Mouse (Mus musculus): ENCODE results near the gene Fabp2. TPM values are rescaled to one million over a fixed set of nuclear protein-coding genes. Genes with fewer than 3 reads are reported as not detected.

The Fabp2 gene
- polyA plus RNA-seq, 1 experiment from 2014 or later = 16.5 TPM

- Histone ChIP-seq H3K27ac (ENCODE audit: low read length) (no peak overlapping the region), H3K4me2 (ENCODE audit: low read depth, low read length) (no peak overlapping the region), H3K9ac (ENCODE audit: low read depth, low read length) (no peak overlapping the region), H3K4me3 (ENCODE audit: low read depth, low read length) (no peak overlapping the region), H3K27me3 (ENCODE audit: control insufficient read depth, insufficient read depth, low read depth, low read length) (no peaks in the 10 kb centered on the region), H3K4me1 (ENCODE audit: control insufficient read depth, low read depth, low read length) (no peaks in the 10 kb centered on the region), H3K36me3 (ENCODE audit: control insufficient read depth, insufficient read depth) (no peaks in the 10 kb centered on the region), H3K9me3 (replicated peaks; ENCODE audit: control insufficient read depth, low read length) (no peaks in the 10 kb centered on the region)
- WGBS (ENCODE audit: insufficient replicate concordance) = 66% methylated on average over 3 of the region's 3 CpGs
- no peak for ATAC-seq (ENCODE audit: low read depth)
These were observed 17.3 kb upstream of the Fabp2 start for GRCm38 (mm10) chr3:122877543-122877942.

- no peaks in the 10 kb centered on the region for H3K9me3 ChIP-seq (replicated peaks; ENCODE audit: control insufficient read depth, low read length)
- H3K4me2 ChIP-seq (ENCODE audit: low read depth, low read length) = no peak overlapping the region
- H3K36me3 ChIP-seq (ENCODE audit: control insufficient read depth, insufficient read depth) = no peaks in the 10 kb centered on the region
- H3K9ac ChIP-seq (ENCODE audit: low read depth, low read length) = no peak overlapping the region
- no peak overlapping the region for H3K27ac ChIP-seq (ENCODE audit: low read length)
- WGBS (ENCODE audit: insufficient replicate concordance) = 69% methylated on average over 8 of the region's 8 CpGs
- H3K4me1 ChIP-seq (ENCODE audit: control insufficient read depth, low read depth, low read length) = no peaks in the 10 kb centered on the region
- H3K27me3 ChIP-seq (ENCODE audit: control insufficient read depth, insufficient read depth, low read depth, low read length) = no peaks in the 10 kb centered on the region
- no peak for ATAC-seq (ENCODE audit: low read depth)
- H3K4me3 ChIP-seq (ENCODE audit: low read depth, low read length) = no peak overlapping the region
These were observed 16.1 kb upstream of the Fabp2 start for GRCm38 (mm10) chr3:122878705-122879315.

DNA sequence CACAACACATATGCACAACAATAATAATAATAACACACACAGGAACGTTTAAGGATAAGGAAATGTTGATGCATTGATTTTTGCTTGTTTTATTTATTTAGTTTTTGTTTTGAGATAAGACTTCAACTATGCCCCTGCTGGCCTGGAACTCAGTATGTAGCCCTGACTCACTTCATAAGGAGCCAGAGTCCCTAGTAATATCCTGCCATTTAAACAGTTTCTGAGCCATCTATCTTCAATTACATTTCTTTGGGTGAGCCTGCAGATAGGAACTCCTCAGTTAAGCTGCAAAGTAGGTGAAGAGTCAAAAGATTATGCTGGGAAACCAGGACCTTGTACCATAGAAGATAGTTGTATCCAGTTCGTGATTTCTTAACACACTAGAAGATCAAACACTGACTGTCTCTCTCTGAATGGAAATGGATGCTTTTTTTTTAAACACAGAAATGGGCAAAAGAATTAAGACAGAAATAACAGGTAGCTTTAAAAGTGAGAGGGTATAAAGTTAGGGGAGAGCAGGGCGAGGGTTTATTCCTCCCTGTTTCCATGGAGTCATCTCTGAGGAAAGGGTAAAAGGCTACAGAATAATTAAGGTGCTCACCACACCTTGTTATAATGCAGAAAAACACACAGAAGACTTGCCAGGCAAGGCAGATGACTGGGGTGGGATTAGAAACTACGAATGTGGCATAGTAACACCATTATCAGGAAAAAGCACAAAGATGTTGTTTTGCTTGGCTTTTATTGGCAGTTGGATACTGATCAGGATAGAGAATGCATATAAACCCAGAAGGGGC, 7.2 kb upstream of the Fabp2 start:
- no peak for ATAC-seq (ENCODE audit: low read depth)
- no peak overlapping the region for H3K27ac ChIP-seq (ENCODE audit: low read length)
- no peaks in the 10 kb centered on the region for H3K36me3 ChIP-seq (ENCODE audit: control insufficient read depth, insufficient read depth)
- no peak overlapping the region for H3K4me3 ChIP-seq (ENCODE audit: low read depth, low read length)
- H3K9ac ChIP-seq (ENCODE audit: low read depth, low read length) = no peak overlapping the region
- H3K27me3 ChIP-seq (ENCODE audit: control insufficient read depth, insufficient read depth, low read depth, low read length) = no peaks in the 10 kb centered on the region
- no peak overlapping the region for H3K4me2 ChIP-seq (ENCODE audit: low read depth, low read length)
- H3K4me1 ChIP-seq (ENCODE audit: control insufficient read depth, low read depth, low read length) = no peaks in the 10 kb centered on the region
- no peaks in the 10 kb centered on the region for H3K9me3 ChIP-seq (replicated peaks; ENCODE audit: control insufficient read depth, low read length)
- 46% methylated on average over 4 of the region's 4 CpGs for WGBS (ENCODE audit: insufficient replicate concordance)

- no peak overlapping the region for H3K4me3 ChIP-seq (ENCODE audit: low read depth, low read length)
- H3K9me3 ChIP-seq (replicated peaks; ENCODE audit: control insufficient read depth, low read length) = no peaks in the 10 kb centered on the region
- no peaks in the 10 kb centered on the region for H3K27me3 ChIP-seq (ENCODE audit: control insufficient read depth, insufficient read depth, low read depth, low read length)
- H3K36me3 ChIP-seq (ENCODE audit: control insufficient read depth, insufficient read depth) = no peaks in the 10 kb centered on the region
- no peak overlapping the region for H3K27ac ChIP-seq (ENCODE audit: low read length)
- H3K9ac ChIP-seq (ENCODE audit: low read depth, low read length) = no peak overlapping the region
- no peak for ATAC-seq (ENCODE audit: low read depth)
- no peak overlapping the region for H3K4me2 ChIP-seq (ENCODE audit: low read depth, low read length)
- H3K4me1 ChIP-seq (ENCODE audit: control insufficient read depth, low read depth, low read length) = no peaks in the 10 kb centered on the region
- 52% methylated on average over 5 of the region's 5 CpGs for WGBS (ENCODE audit: insufficient replicate concordance)
These were observed 6.5 kb upstream of the Fabp2 start for GRCm38 (mm10) chr3:122888371-122888819.

GRCm38 (mm10) chr3:122895189-122895731, 388 bp downstream of the Fabp2 start:
- Histone ChIP-seq H3K27me3 (ENCODE audit: control insufficient read depth, insufficient read depth, low read depth, low read length) (no peaks in the 10 kb centered on the region), H3K4me3 (ENCODE audit: low read depth, low read length) (no peak overlapping the region), H3K9me3 (replicated peaks; ENCODE audit: control insufficient read depth, low read length) (no peaks in the 10 kb centered on the region), H3K4me2 (ENCODE audit: low read depth, low read length) (no peak overlapping the region), H3K4me1 (ENCODE audit: control insufficient read depth, low read depth, low read length) (no peaks in the 10 kb centered on the region), H3K36me3 (ENCODE audit: control insufficient read depth, insufficient read depth) (no peaks in the 10 kb centered on the region), H3K9ac (ENCODE audit: low read depth, low read length) (no peak overlapping the region), H3K27ac (ENCODE audit: low read length) (no peak overlapping the region)
- WGBS (ENCODE audit: insufficient replicate concordance) = 52% methylated on average over 11 of the region's 11 CpGs
- ATAC-seq (ENCODE audit: low read depth) = peak; percentile 37; the same call in 1 of the 2 replicates

GRCm38 (mm10) chr3:122898254-122898653, 3.4 kb downstream of the Fabp2 start:
- ATAC-seq (ENCODE audit: low read depth) = no peak
- Histone ChIP-seq H3K4me2 (ENCODE audit: low read depth, low read length) (no peak overlapping the region), H3K9ac (ENCODE audit: low read depth, low read length) (no peak overlapping the region), H3K27ac (ENCODE audit: low read length) (no peak overlapping the region), H3K9me3 (replicated peaks; ENCODE audit: control insufficient read depth, low read length) (no peaks in the 10 kb centered on the region), H3K36me3 (ENCODE audit: control insufficient read depth, insufficient read depth) (no peaks in the 10 kb centered on the region), H3K4me1 (ENCODE audit: control insufficient read depth, low read depth, low read length) (no peaks in the 10 kb centered on the region), H3K27me3 (ENCODE audit: control insufficient read depth, insufficient read depth, low read depth, low read length) (no peaks in the 10 kb centered on the region), H3K4me3 (ENCODE audit: low read depth, low read length) (no peak overlapping the region)
- WGBS (ENCODE audit: insufficient replicate concordance) = 42% methylated on average over 6 of the region's 6 CpGs

- Histone ChIP-seq H3K4me2 (ENCODE audit: low read depth, low read length) (no peak overlapping the region), H3K4me1 (ENCODE audit: control insufficient read depth, low read depth, low read length) (no peaks in the 10 kb centered on the region), H3K9ac (ENCODE audit: low read depth, low read length) (no peak overlapping the region), H3K4me3 (ENCODE audit: low read depth, low read length) (no peak overlapping the region), H3K9me3 (replicated peaks; ENCODE audit: control insufficient read depth, low read length) (no peaks in the 10 kb centered on the region), H3K27ac (ENCODE audit: low read length) (no peak overlapping the region), H3K27me3 (ENCODE audit: control insufficient read depth, insufficient read depth, low read depth, low read length) (no peaks in the 10 kb centered on the region), H3K36me3 (ENCODE audit: control insufficient read depth, insufficient read depth) (no peaks in the 10 kb centered on the region)
- WGBS (ENCODE audit: insufficient replicate concordance) = 31% methylated on average over 12 of the region's 12 CpGs
- no peak for ATAC-seq (ENCODE audit: low read depth)
These were observed 9.0 kb downstream of the Fabp2 start for GRCm38 (mm10) chr3:122903746-122904433.

- H3K4me1 ChIP-seq (ENCODE audit: control insufficient read depth, low read depth, low read length) = no peaks in the 10 kb centered on the region
- no peak overlapping the region for H3K4me2 ChIP-seq (ENCODE audit: low read depth, low read length)
- 63% methylated on average over 2 of the region's 2 CpGs for WGBS (ENCODE audit: insufficient replicate concordance)
- no peak overlapping the region for H3K9ac ChIP-seq (ENCODE audit: low read depth, low read length)
- no peaks in the 10 kb centered on the region for H3K27me3 ChIP-seq (ENCODE audit: control insufficient read depth, insufficient read depth, low read depth, low read length)
- no peaks in the 10 kb centered on the region for H3K36me3 ChIP-seq (ENCODE audit: control insufficient read depth, insufficient read depth)
- no peak for ATAC-seq (ENCODE audit: low read depth)
- no peaks in the 10 kb centered on the region for H3K9me3 ChIP-seq (replicated peaks; ENCODE audit: control insufficient read depth, low read length)
- no peak overlapping the region for H3K4me3 ChIP-seq (ENCODE audit: low read depth, low read length)
- H3K27ac ChIP-seq (ENCODE audit: low read length) = no peak overlapping the region
These were observed 13.0 kb downstream of the Fabp2 start for GRCm38 (mm10) chr3:122907841-122908240.
